Mouse (Mus musculus) stomach, postnatal 0 days (tissue): ENCODE measurements around the gene Hist3h2ba. TPM values are rescaled to one million over a fixed set of nuclear protein-coding genes. Genes with fewer than 3 reads are reported as not detected.
A peak's percentile ranks its signal among the peaks of the same experiment; 100 is the strongest.

Experiments used
- ATAC-seq: fragments of 200-750 bp; cut with Nextera tagmentation; 2 replicates; pipeline ENCODE4 v1.8.0; 2017; ENCODE audit not compliant: low FRiP score, low TSS enrichment
- DNase-seq: peaks from one replicate; pipeline ENCODE4 v3.0.0-alpha.2; 2016; ENCODE audit warnings: low spot score
- H3K27ac ChIP-seq: fragments of 300-500 bp; sonication (generic); replicated peaks from 2 replicates; pipeline ENCODE4 v1.5.1; 2014; ENCODE audit warnings: mild to moderate bottlenecking, control low read depth
- H3K27me3 ChIP-seq: fragments of 300-500 bp; sonication (generic); 2 replicates; pipeline ENCODE4 v1.6.1; 2014; ENCODE audit warnings: low read length; ENCODE audit not compliant: control insufficient read depth, insufficient read depth
- H3K36me3 ChIP-seq: fragments of 300-500 bp; sonication (generic); 2 replicates; pipeline ENCODE4 v1.6.1; 2014; ENCODE audit warnings: low read length, mixed read lengths; ENCODE audit not compliant: control insufficient read depth, insufficient read depth
- H3K4me1 ChIP-seq: fragments of 300-500 bp; sonication (generic); replicated peaks from 2 replicates; pipeline ENCODE4 v1.6.1; 2014; ENCODE audit warnings: antibody characterized with exemption; ENCODE audit not compliant: control insufficient read depth, insufficient read depth
- H3K4me2 ChIP-seq: fragments of 300-500 bp; sonication (generic); replicated peaks from 2 replicates; pipeline ENCODE4 v1.6.1; 2014; ENCODE audit warnings: low read depth, mild to moderate bottlenecking, control low read depth, moderate library complexity
- H3K4me3 ChIP-seq: fragments of 300-500 bp; sonication (generic); 2 replicates; pipeline ENCODE4 v1.5.1; 2014; ENCODE audit warnings: low read depth, low read length, control low read depth
- H3K9ac ChIP-seq: fragments of 300-500 bp; sonication (generic); 2 replicates; pipeline ENCODE4 v1.6.1; 2014; ENCODE audit warnings: mild to moderate bottlenecking, low read length, control low read depth, mixed read lengths
- H3K9me3 ChIP-seq: fragments of 300-500 bp; sonication (generic); 2 replicates; pipeline ENCODE4 v1.6.1; 2016; ENCODE audit warnings: low read length; ENCODE audit not compliant: control insufficient read depth
- CTCF ChIP-seq: IDR thresholded peaks from 2 replicates; pipeline ENCODE4 v1.5.1; 2016; ENCODE audit warnings: antibody characterized with exemption, low read depth, mild to moderate bottlenecking, moderate library complexity
- EP300 ChIP-seq: optimal IDR thresholded peaks from 2 replicates; pipeline ENCODE3; 2016; ENCODE audit warnings: antibody characterized with exemption
- WGBS: fragments of 180-500 bp; shearing (Covaris S2); extraction: QIAGEN DNeasy Blood & Tissue Kit; methylation state at CpG from one replicate; pipeline ENCODE4 v1.1.7; 2014; 5-methylcytosine and 5-hydroxymethylcytosine counted together
- polyA plus RNA-seq: library from polyadenylated mRNA; unstranded; fragments of >200 nt; fragmentation: Nextera tagmentation; extraction: Ambion mirVana; gene quantifications from 2 replicates; pipeline ENCODE4 v1.2.1, GENCODE M21; 2015

Hist3h2ba gene
- polyA plus RNA-seq = 7.5 and 8.9 TPM in 2 replicates

- H3K4me2 ChIP-seq = peak within 1 kb of the TSS; percentile 55
- H3K4me1 ChIP-seq = no peaks in the 10 kb centered on the region
- H3K9me3 ChIP-seq = no peaks in the 10 kb centered on the region
- DNase-seq (peak; percentile 53), ATAC-seq (peak; percentile 86)
- TF ChIP-seq EP300 (no peak), CTCF (no peak)
- H3K9ac ChIP-seq = no peak within 1 kb of the TSS
- no peaks in the 10 kb centered on the region for H3K36me3 ChIP-seq
- no peak within 1 kb of the TSS for H3K27ac ChIP-seq
- H3K4me3 ChIP-seq = peak within 1 kb of the TSS; percentile 19
- no peaks in the 10 kb centered on the region for H3K27me3 ChIP-seq
- under 1% methylated on average over 46 of the region's 48 CpGs for WGBS
Observed at GRCm38 (mm10) chr11:58948542-58949479, at the start of gene Hist3h2ba. Hist3h2ba (plus strand) TSS chr11:58948920.

- no peaks in the 10 kb centered on the region for H3K9me3 ChIP-seq
- DNase-seq = no peak
- no peak overlapping the region for H3K9ac ChIP-seq
- H3K36me3 ChIP-seq = peaks cover 8% of the 10 kb centered on the region; the same call in 1 of the 2 replicates
- no peak overlapping the region for H3K27ac ChIP-seq
- H3K27me3 ChIP-seq = no peaks in the 10 kb centered on the region
- no peak overlapping the region for H3K4me3 ChIP-seq
- no peak for ATAC-seq
- H3K4me1 ChIP-seq = 0 out of 2 replicates have a peak, but pooled peaks cover 4% of the 10 kb centered on the region
- TF ChIP-seq CTCF (no peak), EP300 (no peak)
- H3K4me2 ChIP-seq = no peak overlapping the region
Observed at GRCm38 (mm10) chr11:58901080-58901479, 47.6 kb upstream of the Hist3h2ba start.

GRCm38 (mm10) chr11:58903511-58904409, 45.0 kb upstream of the Hist3h2ba start, which contains the start of gene Zfp39:
Zfp39 (minus strand) TSS chr11:58904225.
- Histone ChIP-seq H3K36me3 (peaks cover 8% of the 10 kb centered on the region; the same call in 1 of the 2 replicates), H3K4me3 (peak within 1 kb of the TSS; percentile 60), H3K27ac (peak within 1 kb of the TSS; percentile 91), H3K27me3 (no peaks in the 10 kb centered on the region), H3K4me1 (0 out of 2 replicates have a peak, but pooled peaks cover 4% of the 10 kb centered on the region), H3K9me3 (no peaks in the 10 kb centered on the region), H3K9ac (peak within 1 kb of the TSS; percentile 85), H3K4me2 (peak within 1 kb of the TSS; percentile 79)
- DNase-seq = peak; percentile 92
- ATAC-seq = peak; percentile 96
- WGBS = under 1% methylated on average over 40 of the region's 40 CpGs
- TF ChIP-seq EP300 (no peak), CTCF (0 out of 2 replicates have a peak, but pooled peaks have one; percentile 17)

GRCm38 (mm10) chr11:58904410-58904718, 44.4 kb upstream of the Hist3h2ba start:
- no peaks in the 10 kb centered on the region for H3K9me3 ChIP-seq
- DNase-seq (no peak), ATAC-seq (no peak)
- H3K9ac ChIP-seq = peak overlapping the region; percentile 85; the same call in 1 of the 2 replicates
- H3K27me3 ChIP-seq = no peaks in the 10 kb centered on the region
- peaks cover 8% of the 10 kb centered on the region; the same call in 1 of the 2 replicates for H3K36me3 ChIP-seq
- H3K4me1 ChIP-seq = 0 out of 2 replicates have a peak, but pooled peaks cover 4% of the 10 kb centered on the region
- peak overlapping the region; percentile 60 for H3K4me3 ChIP-seq
- peak overlapping the region; percentile 79 for H3K4me2 ChIP-seq
- peak overlapping the region; percentile 91 for H3K27ac ChIP-seq
- 3% methylated on average over 8 of the region's 8 CpGs for WGBS
- TF ChIP-seq EP300 = no peak
- TF ChIP-seq CTCF = no peak

DNA sequence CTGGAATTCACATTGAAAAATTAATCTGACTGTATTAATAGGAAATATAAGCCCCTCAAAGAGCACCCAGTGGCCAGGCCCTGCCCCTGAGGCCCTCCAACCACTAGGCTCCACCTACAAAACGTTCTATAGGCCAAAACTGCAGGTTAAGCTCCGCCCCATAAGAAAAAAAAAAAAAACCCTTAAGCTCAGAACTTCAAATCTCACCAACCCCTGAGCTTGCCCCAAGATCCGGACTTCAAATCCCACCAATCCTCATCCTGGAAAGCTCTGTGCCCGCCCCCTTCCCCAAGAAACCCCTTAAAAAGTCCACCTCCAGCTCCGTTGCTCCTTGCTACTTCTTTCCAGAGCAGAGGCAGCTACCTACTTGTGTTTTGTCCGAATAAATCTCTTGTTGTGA, 43.9 kb upstream of the Hist3h2ba start:
- no peak overlapping the region for H3K27ac ChIP-seq
- H3K36me3 ChIP-seq = peaks cover 8% of the 10 kb centered on the region; the same call in 1 of the 2 replicates
- H3K4me3 ChIP-seq = no peak overlapping the region
- ATAC-seq (no peak), DNase-seq (peak; percentile 18)
- H3K9ac ChIP-seq = no peak overlapping the region
- WGBS = 59% methylated on average over 6 of the region's 6 CpGs
- no peaks in the 10 kb centered on the region for H3K9me3 ChIP-seq
- no peaks in the 10 kb centered on the region for H3K27me3 ChIP-seq
- TF ChIP-seq EP300 (no peak), CTCF (no peak)
- H3K4me2 ChIP-seq = no peak overlapping the region
- H3K4me1 ChIP-seq = 0 out of 2 replicates have a peak, but pooled peaks cover 4% of the 10 kb centered on the region
